22 mouse cellular contexts compared by ENCODE assay signal in genomic region chr4:83658415-83658814, GRCm38 (mm10).
"Had no signal": no experiment of that assay in that cellular context is flagged by ENCODE, and none has a peak within 500 bp of the region (broad histone marks: within the 10 kb centered on the region; RNA-seq: fewer than 3 reads in every experiment).

No protein-coding gene starts in this region.

- H3K27me3 ChIP-seq: liver, embryonic 13.5 days; liver, embryonic 15.5 days; lung, embryonic 15.5 days; midbrain, embryonic 12.5 days; neural tube, embryonic 13.5 days; neural tube, embryonic 15.5 days had no signal

- H3K27ac ChIP-seq: liver, embryonic 13.5 days; liver, embryonic 15.5 days; macrophage; midbrain, embryonic 12.5 days; neural tube, embryonic 13.5 days; neural tube, embryonic 15.5 days had no signal

- H3K9ac ChIP-seq: liver, embryonic 13.5 days; liver, embryonic 15.5 days; liver, postnatal 0 days; lung, embryonic 15.5 days; midbrain, embryonic 12.5 days; neural tube, embryonic 13.5 days; neural tube, embryonic 15.5 days had no signal

- H3K4me2 ChIP-seq: liver, embryonic 13.5 days; liver, embryonic 15.5 days; lung, embryonic 15.5 days; midbrain, embryonic 12.5 days; neural tube, embryonic 13.5 days; neural tube, embryonic 15.5 days had no signal

- ATAC-seq: liver, postnatal 0 days; lung, postnatal 0 days had no signal

- H3K9me3 ChIP-seq: liver, embryonic 13.5 days; liver, embryonic 15.5 days; lung, embryonic 15.5 days; midbrain, embryonic 12.5 days; neural tube, embryonic 13.5 days; neural tube, embryonic 15.5 days had no signal

- DNase-seq: liver, embryonic 13.5 days; liver, postnatal 0 days; lung, adult 2 months; lung, postnatal 14 days; lung, postnatal 36 days; midbrain, embryonic 14.5 days; retina, postnatal 1 day; right cerebral cortex, adult 18-20 months; right cerebral cortex, postnatal 25 days; right cerebral cortex, postnatal 4 days; spleen, adult 18-20 months; thymus, adult 18-20 months; thymus, postnatal 14 days; thymus, postnatal 36 days had no signal

- H3K4me3 ChIP-seq: liver, embryonic 13.5 days; liver, embryonic 15.5 days; lung, embryonic 15.5 days; midbrain, embryonic 12.5 days; myocyte; neural tube, embryonic 13.5 days; neural tube, embryonic 15.5 days had no signal

- H3K36me3 ChIP-seq: liver, embryonic 13.5 days; liver, embryonic 15.5 days; lung, embryonic 15.5 days; midbrain, embryonic 12.5 days; neural tube, embryonic 13.5 days; neural tube, embryonic 15.5 days had no signal

- H3K4me1 ChIP-seq: liver, embryonic 13.5 days; liver, embryonic 15.5 days had no signal
